Mouse (Mus musculus) liver, embryonic 14.5 days (tissue): ENCODE data around the gene Hmbs.

Source experiments
- CTCF ChIP-seq: IDR thresholded peaks from 2 replicates; pipeline ENCODE4 v1.5.1; 2016; ENCODE audit warnings: antibody characterized with exemption, low read depth, control low read depth
- EP300 ChIP-seq: IDR thresholded peaks from 2 replicates; pipeline ENCODE4 v1.6.1; 2016; ENCODE audit warnings: antibody characterized with exemption, low read depth

DNA sequence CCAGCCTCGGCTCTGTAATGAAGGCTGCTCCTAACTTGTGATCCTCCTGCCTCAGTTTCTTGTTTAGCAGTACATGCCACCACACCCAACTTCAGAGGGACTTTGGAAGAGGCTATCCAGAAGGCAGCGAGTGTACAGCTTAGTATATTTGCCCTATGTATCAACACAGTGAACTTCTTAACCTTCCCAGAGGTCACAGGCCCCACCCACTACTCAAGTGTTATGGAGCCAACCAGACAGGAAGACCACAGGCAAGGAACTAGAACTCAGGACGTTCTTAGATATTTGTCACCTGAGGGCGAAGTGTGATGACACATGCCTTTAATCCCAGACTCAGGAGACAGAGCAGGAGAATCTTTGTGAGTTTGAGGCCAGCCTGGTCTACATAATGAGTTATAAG is 3.6 kb upstream of the Hmbs start:
- TF ChIP-seq CTCF (no peak), EP300 (no peak)
